Mouse (Mus musculus) embryonic facial prominence, embryonic 14.5 days (tissue): ENCODE results near the gene Suv39h2. TPM values are rescaled to one million over a fixed set of nuclear protein-coding genes. Genes with fewer than 3 reads are reported as not detected.

Experiments
- ATAC-seq: fragments of 200-750 bp; cut with Nextera tagmentation; 2 replicates; pipeline ENCODE4 v1.8.0; 2017; ENCODE audit warnings: low read depth, moderate number of reproducible peaks, moderate TSS enrichment
- DNase-seq: peaks from one replicate; pipeline ENCODE4 v3.0.0-alpha.2; 2015; ENCODE audit warnings: low spot score
- H3K27ac ChIP-seq: fragments of 300-500 bp; sonication (generic); replicated peaks from 2 replicates; pipeline ENCODE4 v1.5.1; 2014; ENCODE audit warnings: low read depth, mild to moderate bottlenecking, low read length, moderate library complexity
- H3K27me3 ChIP-seq: fragments of 300-500 bp; sonication (generic); replicated peaks from 2 replicates; pipeline ENCODE4 v1.6.1; 2014; ENCODE audit warnings: low read length; ENCODE audit not compliant: control insufficient read depth, insufficient read depth
- H3K36me3 ChIP-seq: fragments of 300-500 bp; sonication (generic); 2 replicates; pipeline ENCODE4 v1.6.1; 2014; ENCODE audit warnings: low read length, mixed read lengths; ENCODE audit not compliant: control insufficient read depth, insufficient read depth
- H3K4me1 ChIP-seq: fragments of 300-500 bp; sonication (generic); 2 replicates; pipeline ENCODE4 v1.6.1; 2014; ENCODE audit warnings: antibody characterized with exemption, low read length; ENCODE audit not compliant: control insufficient read depth, insufficient read depth
- H3K4me2 ChIP-seq: fragments of 300-500 bp; sonication (generic); 2 replicates; pipeline ENCODE4 v1.6.1; 2014; ENCODE audit warnings: low read depth, mild to moderate bottlenecking, low read length, moderate library complexity, mixed read lengths
- H3K4me3 ChIP-seq: fragments of 300-500 bp; sonication (generic); 2 replicates; pipeline ENCODE4 v1.5.1; 2014; ENCODE audit warnings: low read depth, mild to moderate bottlenecking, low read length
- H3K9ac ChIP-seq: fragments of 300-500 bp; sonication (generic); 2 replicates; pipeline ENCODE4 v1.6.1; 2014; ENCODE audit warnings: low read depth, mild to moderate bottlenecking, low read length, moderate library complexity, mixed read lengths
- H3K9me3 ChIP-seq: fragments of 300-500 bp; sonication (generic); 2 replicates; pipeline ENCODE4 v1.6.1; 2016; ENCODE audit warnings: low read length; ENCODE audit not compliant: control insufficient read depth
- WGBS: fragments of 180-500 bp; shearing (Covaris S2); extraction: QIAGEN DNeasy Blood & Tissue Kit; methylation state at CpG from one replicate; pipeline ENCODE4 v1.1.7; 2014; 5-methylcytosine and 5-hydroxymethylcytosine counted together
- polyA plus RNA-seq: library from polyadenylated mRNA; unstranded; fragments of >200 nt; fragmentation: Nextera tagmentation; extraction: Ambion mirVana; gene quantifications from 2 replicates; pipeline ENCODE4 v1.2.1, GENCODE M21; 2014

The Suv39h2 gene
- polyA plus RNA-seq, 1 experiment from 2014 or later = 14.4 TPM

DNA sequence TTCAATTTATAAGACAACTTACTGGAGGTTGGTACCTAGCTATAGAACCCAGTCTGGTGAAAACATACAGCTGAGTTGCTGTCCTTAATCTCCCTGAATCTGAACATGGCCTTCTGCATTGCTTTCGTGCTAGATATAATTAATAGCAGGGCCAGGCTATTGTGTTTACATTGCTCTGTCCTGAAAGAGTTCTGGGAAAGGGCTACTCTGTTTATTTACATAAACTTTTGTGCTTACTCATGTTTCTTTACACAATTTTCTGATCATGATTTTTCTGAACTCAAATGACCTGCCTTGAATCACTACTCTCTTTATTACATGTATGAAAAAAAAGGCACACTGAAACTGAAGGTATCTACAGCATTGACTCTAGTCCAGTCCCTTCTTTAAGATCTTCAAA is 59.2 kb downstream of the Suv39h2 start:
- Histone ChIP-seq H3K36me3 (no peaks in the 10 kb centered on the region), H3K4me3 (no peak overlapping the region), H3K27me3 (no peaks in the 10 kb centered on the region; the same call in 1 of the 2 replicates), H3K27ac (no peak overlapping the region), H3K9ac (no peak overlapping the region), H3K4me1 (no peaks in the 10 kb centered on the region), H3K9me3 (no peaks in the 10 kb centered on the region), H3K4me2 (no peak overlapping the region)
- ATAC-seq = no peak
- WGBS = 23% methylated on average over 1 of the region's 1 CpGs
- DNase-seq = no peak

DNA sequence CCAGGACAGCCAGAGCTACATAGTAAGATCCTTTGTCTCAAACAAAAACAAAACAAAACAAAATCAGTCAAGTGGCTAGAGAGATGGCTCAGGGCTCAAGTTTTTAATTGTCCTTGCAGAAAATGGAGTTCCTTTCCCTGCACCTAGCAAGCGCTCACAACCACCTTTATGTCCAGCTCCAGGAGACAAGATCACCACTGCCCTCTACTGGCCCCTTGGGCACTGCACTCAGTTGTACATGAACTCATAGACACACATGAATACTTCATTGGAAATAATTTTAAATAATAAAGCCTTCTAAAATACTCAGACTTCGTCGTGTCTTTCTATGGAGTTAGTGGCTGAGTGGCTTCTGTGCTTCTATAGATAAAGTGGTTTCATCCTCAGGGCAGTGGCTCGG is 60.6 kb downstream of the Suv39h2 start:
- Histone ChIP-seq H3K9ac (no peak overlapping the region), H3K9me3 (no peaks in the 10 kb centered on the region), H3K27ac (no peak overlapping the region), H3K36me3 (no peaks in the 10 kb centered on the region), H3K4me3 (no peak overlapping the region), H3K4me2 (no peak overlapping the region), H3K4me1 (no peaks in the 10 kb centered on the region), H3K27me3 (no peaks in the 10 kb centered on the region; the same call in 1 of the 2 replicates)
- 36% methylated on average over 4 of the region's 4 CpGs for WGBS
- ATAC-seq (no peak), DNase-seq (peak; percentile 51)

DNA sequence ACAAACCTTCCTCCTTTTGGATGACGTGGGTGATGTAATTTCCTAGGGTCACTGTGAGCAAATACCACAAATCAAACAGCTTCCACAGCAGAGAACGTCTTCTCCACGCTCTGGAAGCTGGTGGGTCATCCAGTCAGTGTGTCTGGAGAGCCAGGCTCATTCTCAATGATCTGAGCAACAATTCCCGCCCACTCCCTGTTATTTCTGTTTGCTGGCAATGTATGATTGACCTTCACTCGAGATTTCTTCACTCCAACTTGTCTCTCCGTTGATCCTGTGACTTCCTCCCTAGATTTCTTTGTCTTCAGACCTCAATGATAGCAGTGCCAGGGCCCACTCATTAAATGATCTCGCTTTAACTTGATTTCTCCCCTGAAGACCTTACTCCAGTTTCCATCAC is 67.1 kb downstream of the Suv39h2 start:
- Histone ChIP-seq H3K9me3 (no peaks in the 10 kb centered on the region), H3K9ac (no peak overlapping the region), H3K36me3 (no peaks in the 10 kb centered on the region), H3K27me3 (no peaks in the 10 kb centered on the region), H3K4me2 (no peak overlapping the region), H3K4me3 (no peak overlapping the region), H3K27ac (no peak overlapping the region), H3K4me1 (no peaks in the 10 kb centered on the region)
- DNase-seq (no peak), ATAC-seq (no peak)
- WGBS = 86% methylated on average over 7 of the region's 7 CpGs

DNA sequence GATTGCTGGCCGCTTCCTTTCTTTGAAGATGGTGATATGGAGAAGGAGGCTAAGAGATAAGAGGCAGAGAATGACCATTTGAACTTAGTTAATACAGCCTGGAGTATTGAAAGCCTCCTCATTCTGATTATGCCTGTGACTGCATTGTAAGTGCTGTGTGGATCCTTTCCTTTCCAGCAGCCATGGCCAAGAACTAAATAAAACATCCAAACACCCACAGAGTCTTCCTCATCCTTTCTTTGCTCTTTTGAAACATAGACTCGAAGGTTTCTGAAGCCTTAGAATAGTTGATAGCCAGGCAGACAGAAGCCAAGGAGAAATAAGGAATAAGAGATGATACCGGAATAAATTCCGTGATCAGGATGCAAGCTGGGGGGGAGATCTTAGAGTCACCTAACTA is 68.8 kb downstream of the Suv39h2 start:
- no peak for DNase-seq
- Histone ChIP-seq H3K9ac (no peak overlapping the region), H3K4me3 (no peak overlapping the region), H3K36me3 (no peaks in the 10 kb centered on the region), H3K27me3 (no peaks in the 10 kb centered on the region), H3K4me1 (no peaks in the 10 kb centered on the region), H3K27ac (no peak overlapping the region), H3K9me3 (no peaks in the 10 kb centered on the region), H3K4me2 (no peak overlapping the region)
- 75% methylated on average over 4 of the region's 4 CpGs for WGBS
- ATAC-seq = no peak

Other genes starting within 250 kb of the Suv39h2 start
- 34.2 and 37.3 TPM in 2 replicates for gene Nmt2, start 190.8 kb downstream of the Suv39h2 start, polyA plus RNA-seq
- gene Rpp38, start 142.4 kb downstream of the Suv39h2 start, polyA plus RNA-seq = 20.9 and 21.9 TPM in 2 replicates
- gene Acbd7, start 138.9 kb downstream of the Suv39h2 start, polyA plus RNA-seq = 3.2 and 3.9 TPM in 2 replicates
- not detected in 2 replicates for gene Olah, start 77.8 kb downstream of the Suv39h2 start, polyA plus RNA-seq
- 3.9 and 20.3 TPM in 2 replicates for gene Meig1, start 52.4 kb downstream of the Suv39h2 start, polyA plus RNA-seq
- gene Dclre1c, start 50.9 kb downstream of the Suv39h2 start, polyA plus RNA-seq = 5.9 and 6.1 TPM in 2 replicates
- gene Gm45902, start 37.8 kb upstream of the Suv39h2 start, polyA plus RNA-seq = 3.9 and 4.9 TPM in 2 replicates
- 85.7 and 93.7 TPM in 2 replicates for gene Hspa14, start 37.8 kb upstream of the Suv39h2 start, polyA plus RNA-seq
- 0.32 TPM in 1 of 2 replicates, not detected in the other for gene Cdnf, start 38.0 kb upstream of the Suv39h2 start, polyA plus RNA-seq
- 40.4 and 44.4 TPM in 2 replicates for gene Fam107b, start 95.5 kb upstream of the Suv39h2 start, polyA plus RNA-seq